Mouse (Mus musculus): Measurements from ENCODE around the gene Klhdc7b.

GRCm38 (mm10) chr15:89432946-89433345 is 48.2 kb downstream of the Klhdc7b start:
- TF ChIP-seq MYOG (IDR thresholded peaks at IDR 0.05; ENCODE audit: control insufficient read depth in 1 of 3, insufficient read depth in 1 of 3, insufficient read length in 2 of 3, low read depth in 2 of 3) (no peak), SRF (IDR thresholded peaks at IDR 0.05; ENCODE audit: control insufficient read depth, insufficient read length, low read depth) (no peak), CEBPB (IDR thresholded peaks at IDR 0.05; ENCODE audit: insufficient read depth, poor library complexity, severe bottlenecking) (no peak), MYOD1 (IDR thresholded peaks at IDR 0.05; ENCODE audit: control insufficient read depth in 1 of 3, insufficient read length in 2 of 3, low read depth in 2 of 3) (no peak)

Data from myocyte (in vitro differentiated cells).